Mouse (Mus musculus) limb, embryonic 11.5 days (tissue): ENCODE measurements at regions not wholly inside any gene's neighbourhood (a gene's known extent, or its start where the extent isn't known, plus 50 kb on each side); places are given as distances from the start of the nearest gene placed in this dataset.

Experiments
- ATAC-seq: fragments of 200-750 bp; cut with Nextera tagmentation; 2 replicates; pipeline ENCODE4 v1.8.0; 2017; ENCODE audit warnings: low read depth; ENCODE audit not compliant: insufficient number of reproducible peaks, low FRiP score, low TSS enrichment
- DNase-seq: peaks from one replicate; pipeline ENCODE4 v3.0.0-alpha.2; 2015; ENCODE audit warnings: low spot score
- H3K27ac ChIP-seq: fragments of 300-500 bp; sonication (generic); replicated peaks from 2 replicates; pipeline ENCODE4 v1.5.1; 2014; ENCODE audit warnings: low read depth, mild to moderate bottlenecking, low read length
- H3K27me3 ChIP-seq: fragments of 300-500 bp; sonication (generic); 2 replicates; pipeline ENCODE4 v1.6.1; 2014; ENCODE audit warnings: mild to moderate bottlenecking, low read length, mixed read lengths; ENCODE audit not compliant: control insufficient read depth, insufficient read depth
- H3K36me3 ChIP-seq: fragments of 300-500 bp; sonication (generic); 2 replicates; pipeline ENCODE4 v1.6.1; 2014; ENCODE audit warnings: mild to moderate bottlenecking, low read length, moderate library complexity, mixed read lengths; ENCODE audit not compliant: control insufficient read depth, insufficient read depth
- H3K4me1 ChIP-seq: fragments of 300-500 bp; sonication (generic); 2 replicates; pipeline ENCODE4 v1.6.1; 2014; ENCODE audit warnings: low read length, mixed read lengths; ENCODE audit not compliant: control insufficient read depth, insufficient read depth
- H3K4me2 ChIP-seq: fragments of 300-500 bp; sonication (generic); 2 replicates; pipeline ENCODE4 v1.6.1; 2014; ENCODE audit warnings: low read depth, mild to moderate bottlenecking, moderate library complexity; ENCODE audit not compliant: severe bottlenecking
- H3K4me3 ChIP-seq: fragments of 300-500 bp; sonication (generic); 2 replicates; pipeline ENCODE4 v1.5.1; 2014; ENCODE audit warnings: low read depth, low read length
- H3K9ac ChIP-seq: fragments of 300-500 bp; sonication (generic); 2 replicates; pipeline ENCODE4 v1.6.1; 2014; ENCODE audit warnings: mild to moderate bottlenecking, low read length
- H3K9me3 ChIP-seq: fragments of 300-500 bp; sonication (generic); 2 replicates; pipeline ENCODE4 v1.6.1; 2016; ENCODE audit warnings: low read length; ENCODE audit not compliant: control insufficient read depth
- WGBS: fragments of 180-500 bp; shearing (Covaris S2); extraction: QIAGEN DNeasy Blood & Tissue Kit; methylation state at CpG from one replicate; pipeline ENCODE4 v1.1.7; 2014; 5-methylcytosine and 5-hydroxymethylcytosine counted together

DNA sequence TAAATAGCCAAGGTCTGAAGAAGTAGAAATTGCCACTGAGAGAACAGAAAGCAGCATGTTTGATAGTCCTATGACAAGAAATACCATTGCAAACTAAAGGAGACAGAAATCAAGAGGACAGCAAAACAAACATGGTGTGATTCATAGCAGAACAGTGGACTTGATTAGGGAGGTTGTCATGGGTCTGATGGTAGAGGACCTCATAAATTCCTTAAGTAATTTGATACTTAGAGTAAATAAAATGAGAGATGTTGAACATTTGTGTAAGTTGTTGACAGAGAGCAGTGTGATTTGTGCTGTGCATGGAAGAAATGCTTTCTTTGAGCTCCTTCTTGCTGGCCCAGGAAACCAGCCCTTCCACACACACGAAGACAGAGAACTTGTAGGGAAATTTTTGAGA is 2090.8 kb downstream of the 9330182O14Rik start:
- H3K27ac ChIP-seq, result no peak overlapping the region
- H3K27me3 ChIP-seq, result no peaks in the 10 kb centered on the region
- no peaks in the 10 kb centered on the region for H3K9me3 ChIP-seq
- no peak overlapping the region for H3K4me2 ChIP-seq
- H3K9ac ChIP-seq, result no peak overlapping the region
- H3K4me3 ChIP-seq, result no peak overlapping the region
- H3K36me3 ChIP-seq, result no peaks in the 10 kb centered on the region
- WGBS, result 56% methylated on average over 1 of the region's 1 CpGs
- no peaks in the 10 kb centered on the region for H3K4me1 ChIP-seq
- no peak for DNase-seq
- no peak for ATAC-seq

- no peak for DNase-seq
- Histone ChIP-seq H3K4me2 (no peak overlapping the region), H3K9ac (no peak overlapping the region), H3K27ac (no peak overlapping the region), H3K9me3 (0 out of 2 replicates have a peak, but pooled peaks cover 2% of the 10 kb centered on the region), H3K4me1 (no peaks in the 10 kb centered on the region), H3K27me3 (no peaks in the 10 kb centered on the region), H3K36me3 (no peaks in the 10 kb centered on the region), H3K4me3 (no peak overlapping the region)
- ATAC-seq, result no peak
- WGBS, result 70% methylated on average over 3 of the region's 3 CpGs
Measured at GRCm38 (mm10) chr15:42231692-42232091, 2097.5 kb downstream of the 9330182O14Rik start.

- Histone ChIP-seq H3K4me2 (no peak overlapping the region), H3K9ac (no peak overlapping the region), H3K9me3 (no peaks in the 10 kb centered on the region), H3K27me3 (no peaks in the 10 kb centered on the region), H3K27ac (no peak overlapping the region), H3K4me3 (no peak overlapping the region), H3K4me1 (no peaks in the 10 kb centered on the region), H3K36me3 (no peaks in the 10 kb centered on the region)
- DNase-seq (no peak), ATAC-seq (no peak)
- 100% methylated on average over 1 of the region's 1 CpGs for WGBS
Measured at GRCm38 (mm10) chr15:42246812-42247211, 2112.6 kb downstream of the 9330182O14Rik start.

- ATAC-seq, result no peak
- Histone ChIP-seq H3K27ac (no peak overlapping the region), H3K4me3 (no peak overlapping the region), H3K27me3 (no peaks in the 10 kb centered on the region), H3K4me1 (no peaks in the 10 kb centered on the region), H3K4me2 (no peak overlapping the region), H3K9me3 (no peaks in the 10 kb centered on the region), H3K36me3 (no peaks in the 10 kb centered on the region), H3K9ac (no peak overlapping the region)
- 68% methylated on average over 2 of the region's 2 CpGs for WGBS
- DNase-seq, result no peak
Measured at GRCm38 (mm10) chr15:42252730-42253330, 2118.7 kb downstream of the 9330182O14Rik start.

GRCm38 (mm10) chr15:42256343-42256742 is 2122.2 kb downstream of the 9330182O14Rik start:
- 83% methylated on average over 2 of the region's 2 CpGs for WGBS
- ATAC-seq (no peak), DNase-seq (no peak)

GRCm38 (mm10) chr15:42275117-42275516 is 2141.0 kb downstream of the 9330182O14Rik start:
- Histone ChIP-seq H3K4me2 (no peak overlapping the region), H3K9me3 (no peaks in the 10 kb centered on the region), H3K27me3 (no peaks in the 10 kb centered on the region), H3K36me3 (no peaks in the 10 kb centered on the region), H3K9ac (no peak overlapping the region), H3K4me3 (no peak overlapping the region), H3K4me1 (no peaks in the 10 kb centered on the region), H3K27ac (no peak overlapping the region)
- DNase-seq, result no peak
- no peak for ATAC-seq
- 64% methylated on average over 1 of the region's 1 CpGs for WGBS

More at GRCm38 (mm10) chr15:42256343-42256742, 2122.2 kb downstream of the 9330182O14Rik start:
- H3K9ac ChIP-seq, result no peak overlapping the region
- no peak overlapping the region for H3K4me3 ChIP-seq
- H3K9me3 ChIP-seq, result no peaks in the 10 kb centered on the region
- H3K27me3 ChIP-seq, result no peaks in the 10 kb centered on the region
- no peaks in the 10 kb centered on the region for H3K4me1 ChIP-seq
- H3K27ac ChIP-seq, result no peak overlapping the region
- H3K4me2 ChIP-seq, result no peak overlapping the region
- H3K36me3 ChIP-seq, result no peaks in the 10 kb centered on the region

GRCm38 (mm10) chr15:42277247-42277646 is 2143.1 kb downstream of the 9330182O14Rik start:
- Histone ChIP-seq H3K9ac (no peak overlapping the region), H3K9me3 (no peaks in the 10 kb centered on the region), H3K27me3 (no peaks in the 10 kb centered on the region), H3K27ac (no peak overlapping the region), H3K36me3 (no peaks in the 10 kb centered on the region), H3K4me1 (no peaks in the 10 kb centered on the region), H3K4me3 (no peak overlapping the region), H3K4me2 (no peak overlapping the region)
- DNase-seq, result no peak
- no peak for ATAC-seq
- WGBS, result 79% methylated on average over 2 of the region's 2 CpGs

GRCm38 (mm10) chr15:42280810-42281209 is 2146.6 kb downstream of the 9330182O14Rik start:
- WGBS, result 96% methylated on average over 3 of the region's 3 CpGs
- no peak for ATAC-seq

DNA sequence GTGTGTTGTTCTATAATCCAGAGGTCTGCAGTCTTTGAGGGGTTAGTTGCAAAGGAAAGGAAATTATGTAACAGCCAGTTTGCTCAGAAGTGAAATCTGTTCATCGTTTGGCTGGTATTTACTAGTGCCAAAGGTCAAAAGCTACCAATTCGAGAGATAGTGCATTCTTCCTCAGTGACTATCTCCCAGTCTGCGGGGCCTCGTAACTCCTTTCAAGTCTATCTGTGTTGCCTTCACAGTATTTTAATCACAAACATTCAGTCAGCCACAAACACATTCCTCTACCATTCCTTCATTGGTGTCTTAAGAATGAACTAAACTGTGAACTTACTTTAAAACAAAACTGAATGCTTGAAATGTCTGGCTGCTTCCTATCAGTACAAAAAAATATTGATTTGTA is 2162.2 kb downstream of the 9330182O14Rik start:
- DNase-seq, result no peak
- Histone ChIP-seq H3K9me3 (no peaks in the 10 kb centered on the region), H3K27me3 (no peaks in the 10 kb centered on the region), H3K27ac (no peak overlapping the region), H3K36me3 (no peaks in the 10 kb centered on the region), H3K4me2 (no peak overlapping the region), H3K4me1 (no peaks in the 10 kb centered on the region), H3K9ac (no peak overlapping the region), H3K4me3 (no peak overlapping the region)
- WGBS, result 17% methylated on average over 4 of the region's 4 CpGs
- no peak for ATAC-seq

More at GRCm38 (mm10) chr15:42280810-42281209, 2146.6 kb downstream of the 9330182O14Rik start:
- no peak for DNase-seq
- no peak overlapping the region for H3K27ac ChIP-seq
- H3K4me1 ChIP-seq, result no peaks in the 10 kb centered on the region
- H3K4me2 ChIP-seq, result no peak overlapping the region
- H3K9me3 ChIP-seq, result no peaks in the 10 kb centered on the region
- no peaks in the 10 kb centered on the region for H3K36me3 ChIP-seq
- H3K4me3 ChIP-seq, result no peak overlapping the region
- no peak overlapping the region for H3K9ac ChIP-seq
- H3K27me3 ChIP-seq, result no peaks in the 10 kb centered on the region
